Mouse (Mus musculus): ENCODE data around the gene Tes. TPM values are rescaled to one million over a fixed set of nuclear protein-coding genes. Genes with fewer than 3 reads are reported as not detected.
"Not testable (repeated sequence)": the region's sequence is repeated elsewhere in the genome, so short reads cannot be mapped to it uniquely, and the experiment has no call there.

The Tes gene
- polyA plus RNA-seq, 1 experiment from 2014 or later, result 82.6 TPM

DNA sequence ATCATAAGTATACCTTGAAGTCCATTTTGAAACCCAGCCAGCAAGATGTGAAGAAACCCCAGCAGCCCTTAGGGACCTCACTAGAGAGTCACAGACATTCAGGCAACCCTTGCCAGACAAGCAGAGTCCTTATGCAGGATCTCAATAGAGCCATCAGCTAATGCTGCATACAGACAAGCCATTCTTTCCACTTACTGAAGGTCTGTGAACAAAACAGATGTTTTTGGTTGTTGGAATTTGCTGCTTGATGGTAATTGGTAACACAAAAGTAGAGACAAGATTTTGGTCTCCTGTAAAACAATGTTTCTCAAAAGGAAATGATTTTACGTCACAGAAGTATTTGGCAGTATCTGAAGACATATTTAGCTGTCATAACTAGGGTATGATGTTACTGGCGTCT, 10.2 kb upstream of the Tes start:
- ATAC-seq (ENCODE audit: low FRiP score, low TSS enrichment), result no peak
- H3K9ac ChIP-seq (replicated peaks; ENCODE audit: low read length), result no peak overlapping the region

DNA sequence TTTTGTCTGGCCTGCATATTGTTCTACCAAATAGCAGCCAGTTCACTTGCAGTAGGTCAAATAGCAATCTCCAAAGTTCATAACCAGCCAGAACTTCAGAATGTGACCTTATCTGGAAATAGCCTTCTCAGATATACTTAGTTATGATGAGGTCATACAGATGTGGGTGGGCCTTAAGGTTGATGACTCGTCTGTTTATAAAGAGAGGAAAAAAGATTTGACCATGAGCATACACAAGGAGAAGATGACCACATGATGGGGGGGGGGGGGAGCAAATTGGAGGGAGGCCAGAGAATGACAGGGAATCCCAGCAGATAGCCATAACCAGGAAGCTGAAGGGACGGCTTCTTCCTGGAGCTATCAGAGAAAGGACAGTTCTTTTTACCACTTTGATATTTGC, 9.3 kb upstream of the Tes start:
- no peaks in the 10 kb centered on the region for H3K27me3 ChIP-seq (ENCODE audit: insufficient read depth, low read length)
- no peak for ATAC-seq (ENCODE audit: low FRiP score, low TSS enrichment)
- no peaks in the 10 kb centered on the region for H3K36me3 ChIP-seq (ENCODE audit: insufficient read depth, low read length)
- H3K9me3 ChIP-seq (ENCODE audit: low read length), result no peaks in the 10 kb centered on the region
- no peak overlapping the region for H3K4me2 ChIP-seq (replicated peaks; ENCODE audit: low read depth, low read length)
- no peak overlapping the region for H3K9ac ChIP-seq (replicated peaks; ENCODE audit: low read length)
- H3K27ac ChIP-seq (ENCODE audit: low read length), result no peak overlapping the region
- peaks cover 10% of the 10 kb centered on the region; the same call in 1 of the 2 replicates for H3K4me1 ChIP-seq (ENCODE audit: insufficient read depth, low read length)
- H3K4me3 ChIP-seq (ENCODE audit: low read length), result no peak overlapping the region
- WGBS, result 69% methylated on average over 2 of the region's 2 CpGs

More for the DNA sequence above, 10.2 kb upstream of the Tes start:
- peaks cover 6% of the 10 kb centered on the region; the same call in 1 of the 2 replicates for H3K4me1 ChIP-seq (ENCODE audit: insufficient read depth, low read length)
- H3K27ac ChIP-seq (ENCODE audit: low read length), result no peak overlapping the region
- no peaks in the 10 kb centered on the region for H3K27me3 ChIP-seq (ENCODE audit: insufficient read depth, low read length)
- H3K9me3 ChIP-seq (ENCODE audit: low read length), result no peaks in the 10 kb centered on the region
- H3K36me3 ChIP-seq (ENCODE audit: insufficient read depth, low read length), result no peaks in the 10 kb centered on the region
- H3K4me3 ChIP-seq (ENCODE audit: low read length), result no peak overlapping the region
- 85% methylated on average over 2 of the region's 2 CpGs for WGBS
- H3K4me2 ChIP-seq (replicated peaks; ENCODE audit: low read depth, low read length), result no peak overlapping the region

DNA sequence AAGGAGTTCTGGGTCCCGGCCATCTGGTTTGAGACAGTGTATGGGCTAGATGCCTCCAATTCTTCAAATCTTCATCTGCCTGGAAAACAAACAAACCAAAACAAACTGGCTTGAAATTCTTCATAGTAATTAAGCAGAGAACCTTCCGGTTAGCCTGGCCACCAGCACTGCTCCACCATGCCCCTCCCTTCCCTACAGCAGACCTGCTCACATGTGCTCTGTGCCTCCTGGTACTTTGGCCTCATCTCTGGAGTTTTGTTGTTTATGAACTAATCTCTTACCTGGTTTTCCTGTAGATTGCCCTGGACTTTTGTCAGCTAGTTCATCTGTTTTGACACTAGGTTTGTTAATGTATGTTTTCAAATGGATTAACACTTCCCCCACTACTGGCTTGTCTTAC, 5.4 kb upstream of the Tes start:
- Histone ChIP-seq H3K4me3 (ENCODE audit: low read length) (no peak overlapping the region), H3K4me2 (replicated peaks; ENCODE audit: low read depth, low read length) (no peak overlapping the region), H3K4me1 (ENCODE audit: insufficient read depth, low read length) (peaks cover 18% of the 10 kb centered on the region), H3K9ac (replicated peaks; ENCODE audit: low read length) (no peak overlapping the region), H3K9me3 (ENCODE audit: low read length) (no peaks in the 10 kb centered on the region), H3K27me3 (ENCODE audit: insufficient read depth, low read length) (no peaks in the 10 kb centered on the region), H3K36me3 (ENCODE audit: insufficient read depth, low read length) (no peaks in the 10 kb centered on the region), H3K27ac (ENCODE audit: low read length) (no peak overlapping the region; the same call in 1 of the 2 replicates)
- peak; percentile 81 for ATAC-seq (ENCODE audit: low FRiP score, low TSS enrichment)
- WGBS, result 49% methylated on average over 2 of the region's 2 CpGs

DNA sequence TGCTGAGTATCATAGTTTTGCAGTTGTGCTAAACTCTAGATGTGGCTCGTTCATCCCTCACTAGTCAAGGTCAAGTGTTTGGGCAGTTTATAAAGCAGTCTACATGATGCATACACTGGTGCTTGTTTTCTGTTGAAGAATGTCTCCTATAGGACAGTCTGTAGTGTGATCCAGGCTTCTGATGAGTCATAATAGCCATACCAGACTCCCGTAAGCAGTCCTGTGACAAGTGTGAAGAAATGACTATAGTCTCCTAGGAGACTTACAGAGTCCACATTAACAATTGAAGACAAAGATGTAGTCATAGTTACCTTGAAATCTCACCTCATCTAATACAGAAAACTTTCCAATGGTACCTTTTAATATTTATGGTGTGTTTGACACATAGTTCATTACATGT, 4.8 kb upstream of the Tes start:
- Histone ChIP-seq H3K4me2 (replicated peaks; ENCODE audit: low read depth, low read length) (no peak overlapping the region), H3K9ac (replicated peaks; ENCODE audit: low read length) (no peak overlapping the region), H3K4me1 (ENCODE audit: insufficient read depth, low read length) (peaks cover 18% of the 10 kb centered on the region), H3K27ac (ENCODE audit: low read length) (peak overlapping the region; percentile 34; the same call in 1 of the 2 replicates), H3K9me3 (ENCODE audit: low read length) (no peaks in the 10 kb centered on the region), H3K27me3 (ENCODE audit: insufficient read depth, low read length) (no peaks in the 10 kb centered on the region), H3K4me3 (ENCODE audit: low read length) (no peak overlapping the region), H3K36me3 (ENCODE audit: insufficient read depth, low read length) (no peaks in the 10 kb centered on the region)
- no peak for ATAC-seq (ENCODE audit: low FRiP score, low TSS enrichment)
- WGBS, result 70% methylated on average over 2 of the region's 2 CpGs

DNA sequence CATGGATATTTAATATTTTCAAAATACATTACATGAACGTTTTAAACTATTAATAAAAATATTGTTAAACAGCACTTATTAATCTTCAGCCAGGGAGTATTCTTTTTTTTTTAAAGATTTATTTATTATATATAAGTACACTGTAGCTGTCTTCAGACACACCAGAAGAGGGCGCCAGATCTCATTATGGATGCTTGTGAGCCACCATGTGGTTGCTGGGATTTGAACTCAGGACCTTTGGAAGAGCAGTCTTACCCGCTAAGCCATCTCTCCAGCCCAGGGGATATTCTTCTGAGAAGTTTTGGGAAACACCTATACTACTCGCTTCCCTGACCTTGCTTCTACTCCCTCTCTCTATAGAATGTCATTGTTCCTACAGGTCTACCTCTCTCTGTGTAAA, 3.1 kb upstream of the Tes start:
- not testable (repeated sequence) for H3K4me2 ChIP-seq (replicated peaks; ENCODE audit: low read depth, low read length); H3K27me3 ChIP-seq (ENCODE audit: insufficient read depth, low read length); H3K4me3 ChIP-seq (ENCODE audit: low read length); H3K9me3 ChIP-seq (ENCODE audit: low read length); H3K36me3 ChIP-seq (ENCODE audit: insufficient read depth, low read length); ATAC-seq (ENCODE audit: low FRiP score, low TSS enrichment); H3K9ac ChIP-seq (replicated peaks; ENCODE audit: low read length)
- WGBS, result 74% methylated on average over 4 of the region's 4 CpGs
- Histone ChIP-seq H3K4me1 (ENCODE audit: insufficient read depth, low read length) (peaks cover 29% of the 10 kb centered on the region), H3K27ac (ENCODE audit: low read length) (0 out of 2 replicates have a peak overlapping the region, but pooled peaks have one; percentile 49)

DNA sequence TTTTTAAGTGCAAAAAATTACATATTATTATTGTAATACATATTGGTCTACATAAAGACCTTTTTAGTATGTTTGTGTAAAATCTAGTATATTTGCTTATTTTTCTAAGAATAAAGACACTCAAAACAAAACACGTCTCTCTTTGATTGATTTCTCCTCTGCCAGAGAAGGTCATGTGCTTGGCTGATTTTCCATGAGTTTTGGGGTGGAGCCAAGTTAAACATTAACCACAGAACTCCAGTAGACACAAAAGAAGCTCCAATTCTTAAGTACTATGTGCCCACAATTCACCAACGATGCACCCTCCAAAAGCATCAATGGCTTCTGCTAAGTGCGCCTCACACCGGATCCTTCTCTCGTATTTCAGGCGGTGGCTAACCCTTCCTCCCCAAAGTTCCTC, 2.6 kb upstream of the Tes start:
- 74% methylated on average over 6 of the region's 6 CpGs for WGBS
- H3K9me3 ChIP-seq (ENCODE audit: low read length), result no peaks in the 10 kb centered on the region
- no peaks in the 10 kb centered on the region for H3K27me3 ChIP-seq (ENCODE audit: insufficient read depth, low read length)
- no peak for ATAC-seq (ENCODE audit: low FRiP score, low TSS enrichment)
- H3K4me3 ChIP-seq (ENCODE audit: low read length), result no peak overlapping the region
- peaks cover 32% of the 10 kb centered on the region for H3K4me1 ChIP-seq (ENCODE audit: insufficient read depth, low read length)
- H3K36me3 ChIP-seq (ENCODE audit: insufficient read depth, low read length), result no peaks in the 10 kb centered on the region
- no peak overlapping the region for H3K9ac ChIP-seq (replicated peaks; ENCODE audit: low read length)
- peak overlapping the region; percentile 49; the same call in 1 of the 2 replicates for H3K27ac ChIP-seq (ENCODE audit: low read length)
- no peak overlapping the region for H3K4me2 ChIP-seq (replicated peaks; ENCODE audit: low read depth, low read length)

DNA sequence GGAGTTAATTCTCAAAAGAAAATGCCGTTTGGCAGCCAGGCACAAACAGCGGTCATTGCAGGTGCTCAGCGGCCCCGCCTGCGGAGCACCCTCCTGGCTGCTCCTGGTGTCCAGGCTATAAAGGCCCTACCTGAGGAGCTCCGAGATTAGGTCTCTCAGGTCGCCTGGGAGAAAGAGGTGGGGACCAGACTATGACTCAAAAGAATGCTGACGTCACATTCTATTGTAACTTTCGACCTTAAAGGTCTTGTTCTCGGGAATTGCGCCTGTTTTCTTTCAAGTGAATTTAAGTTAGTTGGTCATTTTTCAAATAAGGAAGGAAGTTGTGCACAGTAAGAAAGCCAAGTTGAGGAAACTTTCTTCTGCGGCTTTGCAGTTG, 831 bp downstream of the Tes start:
- Histone ChIP-seq H3K36me3 (ENCODE audit: insufficient read depth, low read length) (no peaks in the 10 kb centered on the region), H3K9me3 (ENCODE audit: low read length) (no peaks in the 10 kb centered on the region), H3K27ac (ENCODE audit: low read length) (peak overlapping the region; percentile 75), H3K4me1 (ENCODE audit: insufficient read depth, low read length) (peaks cover 36% of the 10 kb centered on the region), H3K27me3 (ENCODE audit: insufficient read depth, low read length) (no peaks in the 10 kb centered on the region), H3K4me3 (ENCODE audit: low read length) (peak overlapping the region; percentile 96), H3K4me2 (replicated peaks; ENCODE audit: low read depth, low read length) (peak overlapping the region; percentile 90), H3K9ac (replicated peaks; ENCODE audit: low read length) (peak overlapping the region; percentile 91)
- ATAC-seq (ENCODE audit: low FRiP score, low TSS enrichment), result 0 out of 2 replicates have a peak, but pooled peaks have one; percentile 32
- WGBS, result 1% methylated on average over 12 of the region's 12 CpGs

DNA sequence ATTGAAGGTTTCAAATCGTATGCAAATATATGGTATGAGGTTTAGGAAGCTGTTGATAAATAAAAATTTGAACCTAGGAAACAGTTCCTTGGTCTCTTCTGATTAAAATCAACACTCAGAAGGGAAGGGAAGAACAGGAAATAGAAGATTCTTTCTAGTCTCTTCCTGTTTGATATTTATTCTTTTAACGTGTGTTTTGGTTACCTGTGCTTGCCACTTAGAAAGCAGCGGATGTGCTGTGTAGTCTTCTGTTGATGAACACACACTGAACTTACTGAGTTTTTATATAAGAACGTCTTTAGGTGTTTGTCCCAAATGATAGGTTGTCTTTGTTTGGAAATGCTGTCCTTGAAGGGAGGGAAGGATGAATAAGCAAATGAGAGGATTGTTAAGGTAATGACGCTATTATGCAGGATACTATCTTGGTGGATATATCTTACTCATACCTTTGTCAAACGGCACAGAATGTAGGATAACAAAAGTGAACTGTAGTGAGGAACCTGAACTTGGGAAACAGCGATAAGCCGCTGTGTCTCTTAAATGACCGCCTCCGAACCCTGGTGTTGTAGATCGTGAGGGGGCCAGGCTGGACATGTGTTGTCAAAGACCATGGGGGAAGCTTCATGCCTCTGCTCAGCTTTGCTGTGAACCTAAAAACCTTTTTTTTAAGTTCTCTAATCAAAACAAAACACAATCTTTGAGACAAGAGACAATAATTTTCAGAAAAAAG, 1.4 kb downstream of the Tes start:
- Histone ChIP-seq H3K4me1 (ENCODE audit: insufficient read depth, low read length) (peaks cover 36% of the 10 kb centered on the region), H3K27ac (ENCODE audit: low read length) (no peak overlapping the region), H3K4me2 (replicated peaks; ENCODE audit: low read depth, low read length) (peak overlapping the region; percentile 90), H3K36me3 (ENCODE audit: insufficient read depth, low read length) (no peaks in the 10 kb centered on the region), H3K9me3 (ENCODE audit: low read length) (no peaks in the 10 kb centered on the region), H3K9ac (replicated peaks; ENCODE audit: low read length) (peak overlapping the region; percentile 91; the same call in 1 of the 2 replicates), H3K4me3 (ENCODE audit: low read length) (peak overlapping the region; percentile 96), H3K27me3 (ENCODE audit: insufficient read depth, low read length) (no peaks in the 10 kb centered on the region)
- ATAC-seq (ENCODE audit: low FRiP score, low TSS enrichment), result no peak
- 51% methylated on average over 11 of the region's 11 CpGs for WGBS

DNA sequence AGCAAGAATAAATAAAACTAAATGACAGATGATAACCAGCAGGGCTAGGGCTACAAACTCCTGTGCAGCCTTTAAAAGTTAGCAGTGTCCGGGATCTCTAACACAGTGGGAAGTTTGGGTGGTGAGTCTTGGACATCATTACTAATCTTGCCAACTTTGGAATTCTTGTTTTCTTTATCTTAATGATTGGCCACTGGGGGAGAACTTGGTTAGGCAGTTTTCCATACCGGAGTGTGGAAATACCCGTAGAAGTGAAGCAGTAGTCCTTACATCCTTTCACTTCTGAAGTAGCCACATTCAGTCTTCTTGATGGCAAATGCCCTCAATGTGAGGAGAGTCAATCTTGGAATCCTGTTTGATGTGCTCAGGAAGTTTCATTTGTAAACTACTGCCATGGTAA, 7.0 kb downstream of the Tes start:
- no peak overlapping the region for H3K9ac ChIP-seq (replicated peaks; ENCODE audit: low read length)
- no peaks in the 10 kb centered on the region for H3K9me3 ChIP-seq (ENCODE audit: low read length)
- WGBS, result 93% methylated on average over 3 of the region's 3 CpGs
- H3K27me3 ChIP-seq (ENCODE audit: insufficient read depth, low read length), result no peaks in the 10 kb centered on the region
- H3K4me2 ChIP-seq (replicated peaks; ENCODE audit: low read depth, low read length), result no peak overlapping the region
- H3K36me3 ChIP-seq (ENCODE audit: insufficient read depth, low read length), result no peaks in the 10 kb centered on the region
- ATAC-seq (ENCODE audit: low FRiP score, low TSS enrichment), result no peak
- no peak overlapping the region for H3K27ac ChIP-seq (ENCODE audit: low read length)
- H3K4me3 ChIP-seq (ENCODE audit: low read length), result no peak overlapping the region
- H3K4me1 ChIP-seq (ENCODE audit: insufficient read depth, low read length), result peaks cover 25% of the 10 kb centered on the region

DNA sequence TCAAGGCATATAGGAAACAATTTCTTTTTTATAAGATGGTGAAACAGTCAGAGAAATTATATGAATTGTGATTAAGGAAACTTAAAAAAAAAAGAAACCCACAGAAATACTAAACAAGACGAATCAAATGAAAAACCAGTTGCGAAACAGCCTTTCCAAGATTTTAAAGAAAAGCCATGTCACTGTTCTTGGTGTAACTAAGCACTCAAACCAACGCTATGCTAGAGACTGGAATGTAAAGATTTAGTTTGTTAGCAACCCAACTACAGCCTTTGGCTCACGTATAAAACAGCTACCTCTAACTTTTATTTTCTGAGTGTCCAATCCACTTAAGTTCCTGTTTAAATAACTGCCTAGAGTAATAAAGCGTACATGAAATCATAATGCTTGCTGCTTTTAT, 7.4 kb downstream of the Tes start:
- Histone ChIP-seq H3K4me1 (ENCODE audit: insufficient read depth, low read length) (peaks cover 26% of the 10 kb centered on the region), H3K27ac (ENCODE audit: low read length) (no peak overlapping the region), H3K27me3 (ENCODE audit: insufficient read depth, low read length) (no peaks in the 10 kb centered on the region), H3K4me3 (ENCODE audit: low read length) (no peak overlapping the region), H3K4me2 (replicated peaks; ENCODE audit: low read depth, low read length) (no peak overlapping the region), H3K36me3 (ENCODE audit: insufficient read depth, low read length) (no peaks in the 10 kb centered on the region), H3K9ac (replicated peaks; ENCODE audit: low read length) (no peak overlapping the region), H3K9me3 (ENCODE audit: low read length) (no peaks in the 10 kb centered on the region)
- 91% methylated on average over 5 of the region's 5 CpGs for WGBS
- no peak for ATAC-seq (ENCODE audit: low FRiP score, low TSS enrichment)

Measured in kidney, embryonic 16.5 days (tissue).